Mouse (Mus musculus): ENCODE measurements around the gene Actrt2.

DNA sequence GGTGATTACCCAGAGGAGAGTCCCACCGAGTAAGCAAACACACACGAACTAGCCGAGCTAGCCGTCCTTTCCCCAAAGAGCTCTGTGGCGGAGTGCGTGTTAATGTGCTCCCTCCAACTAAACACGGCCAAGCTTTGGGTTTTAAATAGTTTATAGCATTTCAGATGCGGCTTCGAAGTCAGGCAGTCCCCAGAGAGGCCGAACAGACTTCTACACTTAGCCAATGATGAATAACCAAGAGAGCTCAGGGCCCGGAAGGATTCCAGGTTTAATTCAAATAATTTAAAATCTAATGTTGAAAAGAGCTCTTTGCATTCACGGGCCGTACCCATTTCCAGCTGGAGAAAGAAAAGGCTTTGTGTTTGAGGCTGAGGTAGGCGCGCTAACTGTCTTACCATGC, 7.3 kb upstream of the Actrt2 start:
- TF ChIP-seq CTCF (IDR thresholded peaks at IDR 0.05; ENCODE audit: borderline replicate concordance, extremely low read depth, insufficient read depth, insufficient read length) (no peak), POLR2A (IDR thresholded peaks at IDR 0.05; ENCODE audit: borderline replicate concordance, extremely low read depth, insufficient read depth, insufficient read length, poor library complexity, severe bottlenecking) (no peak)

Measured in brain, embryonic 14.5 days (tissue).